ENCODE assay signal across 8 mouse cellular contexts in genomic region chr3:70003955-70004354, GRCm38 (mm10). TPM values are rescaled to one million over a fixed set of nuclear protein-coding genes. Genes with fewer than 3 reads are reported as not detected.
DNase-seq lines count a peak whose midpoint lies in the region; TF ChIP-seq lines count a peak whose summit lies in the region.

No protein-coding gene starts in this region.

- H3K27ac ChIP-seq in gastrocnemius, adult 2 months: no peak overlapping the region

- DNase-seq in cerebellum, postnatal 10 days: peak; percentile 27 to 45
- no peak for DNase-seq in cerebellum, adult 9-11 months
- DNase-seq in thymus, postnatal 4 days: peak; percentile 20
- no peak for DNase-seq in thymus, adult 18-20 months
- DNase-seq in left cerebral cortex, postnatal 4 days: peak; percentile 35
- peak; percentile 50 for DNase-seq in right cerebral cortex, postnatal 14 days
- DNase-seq in gastrocnemius, adult 2 months: no peak
- DNase-seq in heart, postnatal 25 days (ENCODE audit: low spot score): no peak

- intact Hi-C loops in left cerebral cortex, postnatal 4 days (cut with DNase I): no loop called here
- intact Hi-C loops in gastrocnemius, adult 2 months (cut with DNase I): no loop called here
- intact Hi-C loops in heart, postnatal 25 days (cut with DNase I): no loop called here

- no peak overlapping the region for H3K4me3 ChIP-seq in gastrocnemius, adult 2 months

- TF ChIP-seq CTCF in gastrocnemius, adult 2 months (IDR thresholded peaks at IDR 0.05): no peak

RNA-seq across cellular contexts. Expression of gene Otol1, which starts 3.5 kb away (rescaled TPM):
- under 1 TPM in 1 of 2 experiments, not detected in 1; 0.16 TPM for total RNA-seq in left cerebral cortex, postnatal 4 days (2021)
- not detected for total RNA-seq in gastrocnemius, adult 2 months (2021)
- not detected for total RNA-seq in heart, postnatal 25 days (2021)

Comparison
In these comparisons a context has a peak if more than half of its experiments do, and no peak if none do; other contexts are left out.
1. DNase-seq: peak in cerebellum, postnatal 10 days (2 of 2), thymus, postnatal 4 days (single experiment), left cerebral cortex, postnatal 4 days (single experiment) and right cerebral cortex, postnatal 14 days (single experiment); none in cerebellum, adult 9-11 months (single experiment), thymus, adult 18-20 months (0 of 2), gastrocnemius, adult 2 months (single experiment) and heart, postnatal 25 days (single experiment).